Mouse (Mus musculus): Measurements from ENCODE around the gene 6430548M08Rik.
A peak's percentile ranks its signal among the peaks of the same experiment; 100 is the strongest.

GRCm38 (mm10) chr8:120179027-120179431 lies 65.1 kb downstream of the 6430548M08Rik start:
- TF ChIP-seq CTCF (IDR thresholded peaks at IDR 0.05; ENCODE audit: low read depth), result peak; percentile 97
- TF ChIP-seq EP300 (IDR thresholded peaks at IDR 0.05; ENCODE audit: low read depth), result no peak
